Mouse (Mus musculus) right cerebral cortex, postnatal 10 days (tissue): Measurements from ENCODE around the gene Gtf2a2.

ENCODE experiments used
- DNase-seq, 2 experiments: peaks; one replicate each; pipeline ENCODE4 v3.0.0; 2021; ENCODE audit warnings: low spot score in 2 of 2

The Gtf2a2 gene

DNA sequence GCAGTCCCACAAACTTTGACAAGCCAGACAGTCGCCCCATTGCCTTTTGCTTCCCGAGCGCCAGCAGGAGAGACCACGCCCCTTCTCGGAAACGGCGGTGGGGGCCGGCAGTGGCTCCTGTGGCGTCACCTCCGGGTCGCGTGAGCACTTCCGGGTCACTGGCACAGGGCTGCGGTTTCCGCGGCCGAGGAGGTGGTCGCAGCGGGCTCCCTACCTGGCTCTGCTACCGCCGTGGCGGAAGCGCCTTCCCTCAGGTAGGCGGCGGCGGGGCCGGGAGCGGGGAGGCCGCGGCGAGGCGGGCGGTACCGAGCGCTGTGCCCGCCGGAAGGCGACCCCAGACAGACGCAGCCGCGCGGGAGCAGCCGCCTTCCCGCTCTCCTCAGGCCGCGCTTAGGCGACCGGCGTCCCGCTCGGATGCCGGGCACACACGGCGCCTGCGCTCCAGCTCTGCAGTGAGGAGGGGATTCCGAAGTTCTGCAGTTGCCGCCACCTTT is at the start of gene Gtf2a2:
TSS of gene Gtf2a2 (plus strand) at position 143 of the 494 bp plus-strand sequence.
- peak; percentile 95 to 97 for DNase-seq

DNA sequence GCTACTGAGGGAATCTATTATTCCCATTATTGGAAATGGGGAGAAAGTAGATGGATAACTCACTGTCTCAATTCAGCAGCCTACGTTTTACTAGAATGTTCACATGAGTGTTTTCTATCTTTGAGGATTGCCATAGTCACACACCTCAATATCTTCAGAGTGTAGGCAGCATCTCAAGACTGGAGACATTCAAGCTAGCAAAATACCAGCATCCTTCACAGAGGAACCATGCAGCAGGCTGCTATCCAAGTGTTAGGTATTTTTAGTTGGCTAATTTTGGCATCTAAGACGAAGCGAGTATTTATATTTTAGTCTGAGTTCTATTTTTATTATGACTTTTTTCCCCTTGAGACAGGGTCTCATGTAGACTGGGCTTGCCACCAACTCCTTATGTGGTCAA is 48.0 kb upstream of the Gtf2a2 start:
- DNase-seq = peak in 1 of 2 experiments; percentile 55

DNA sequence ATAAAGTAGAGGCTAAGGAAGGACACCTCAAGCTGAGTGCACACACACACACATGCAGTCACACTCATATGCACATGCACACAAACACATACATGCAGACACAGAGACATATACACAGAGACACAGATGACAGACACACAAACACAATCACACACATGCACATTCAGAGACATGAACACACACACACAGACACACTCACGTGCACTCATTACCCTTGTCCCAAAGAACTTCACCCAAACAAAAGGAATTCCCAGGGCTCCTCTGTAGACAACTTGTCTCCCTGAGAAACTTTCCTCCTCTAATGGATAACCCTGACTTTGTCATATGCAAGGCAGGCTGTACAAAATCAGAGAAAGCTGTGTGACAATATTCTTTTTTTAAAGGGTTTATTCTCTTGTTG is 26.8 kb upstream of the Gtf2a2 start:
- DNase-seq = no peak

DNA sequence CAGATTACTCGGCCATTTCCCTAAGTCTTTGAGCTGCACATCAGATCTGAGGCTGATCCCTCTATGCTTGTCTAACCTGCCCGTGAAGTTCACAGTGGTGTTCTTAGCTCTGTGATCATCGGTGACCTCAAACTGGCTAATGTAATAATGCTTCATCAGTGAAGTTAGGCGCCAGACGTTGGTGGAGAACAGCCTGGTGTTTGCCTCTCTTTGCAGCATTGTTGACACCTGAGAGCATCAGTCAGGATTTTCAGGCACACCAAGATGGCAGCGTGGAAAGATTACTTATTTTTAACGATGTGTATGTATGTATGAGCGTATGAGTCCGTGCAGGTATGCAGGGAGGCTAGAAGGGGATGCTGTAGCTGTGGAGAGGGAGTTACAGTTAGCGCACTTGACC is 26.3 kb upstream of the Gtf2a2 start:
- no peak for DNase-seq

DNA sequence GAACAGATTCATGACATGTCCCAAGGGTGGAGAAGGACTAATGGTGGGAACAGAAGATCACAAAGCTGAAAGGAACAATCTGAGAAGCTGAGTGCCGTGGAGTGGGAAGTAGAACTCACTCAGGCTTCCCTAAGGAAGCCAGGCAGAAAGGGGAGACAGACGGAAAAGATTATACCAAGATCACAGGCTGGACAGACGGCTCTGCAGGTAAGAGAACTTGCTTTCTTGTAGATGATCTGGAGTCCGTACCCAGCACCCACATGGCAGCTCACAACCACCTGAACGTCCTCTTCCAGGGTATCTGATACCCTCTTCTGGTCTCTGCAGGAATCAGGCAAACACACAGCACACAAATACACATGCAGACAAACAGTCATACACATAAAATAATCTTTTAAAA is 25.8 kb upstream of the Gtf2a2 start:
- no peak for DNase-seq

DNA sequence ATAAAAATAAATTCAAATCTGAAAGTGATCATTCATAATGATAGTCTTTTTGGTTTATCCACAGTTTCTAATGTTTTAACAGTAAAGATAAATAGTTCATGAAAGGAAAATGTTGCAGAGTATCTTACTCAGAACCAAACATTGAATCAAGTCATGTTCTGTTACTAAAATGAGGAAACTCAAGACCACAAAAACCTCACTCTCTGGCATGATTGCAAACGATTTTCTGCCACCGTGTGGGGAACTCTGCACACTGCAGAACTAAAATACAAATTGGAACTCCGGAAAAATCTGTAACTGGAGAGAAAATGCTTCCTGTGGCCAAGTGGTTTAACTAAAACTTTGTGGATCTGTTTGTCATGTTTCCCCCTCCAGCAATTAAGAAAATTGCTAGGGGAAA is 24.8 kb upstream of the Gtf2a2 start:
- DNase-seq = peak; percentile 79 to 83

DNA sequence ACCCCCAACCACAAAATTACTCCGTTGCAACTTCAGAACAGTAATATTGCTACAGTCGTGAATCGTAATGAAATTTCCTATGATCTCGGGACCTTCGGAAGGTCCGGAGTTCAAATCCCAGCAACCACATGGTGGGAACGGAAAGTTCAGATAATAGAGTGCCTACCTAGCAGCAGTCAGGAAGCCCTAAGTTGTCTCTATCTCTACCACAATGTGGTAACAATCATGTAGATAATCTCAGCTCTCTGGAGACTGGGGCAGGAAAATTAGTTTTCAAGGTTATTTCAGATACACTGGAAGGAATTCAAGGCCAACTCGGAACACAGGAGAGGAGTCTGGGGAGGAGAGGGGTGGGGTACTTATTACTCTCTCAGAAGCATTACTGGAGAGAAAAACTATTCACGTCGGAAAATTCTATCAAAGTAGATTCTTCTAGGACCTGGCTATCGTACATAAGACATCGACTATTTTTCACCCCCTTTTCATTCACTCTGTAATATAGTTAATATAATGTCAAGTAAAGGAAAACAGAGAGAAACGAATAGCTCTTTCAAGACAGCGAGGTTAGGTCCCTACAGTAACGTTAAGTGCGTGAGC is 23.5 kb upstream of the Gtf2a2 start:
- DNase-seq = no peak

DNA sequence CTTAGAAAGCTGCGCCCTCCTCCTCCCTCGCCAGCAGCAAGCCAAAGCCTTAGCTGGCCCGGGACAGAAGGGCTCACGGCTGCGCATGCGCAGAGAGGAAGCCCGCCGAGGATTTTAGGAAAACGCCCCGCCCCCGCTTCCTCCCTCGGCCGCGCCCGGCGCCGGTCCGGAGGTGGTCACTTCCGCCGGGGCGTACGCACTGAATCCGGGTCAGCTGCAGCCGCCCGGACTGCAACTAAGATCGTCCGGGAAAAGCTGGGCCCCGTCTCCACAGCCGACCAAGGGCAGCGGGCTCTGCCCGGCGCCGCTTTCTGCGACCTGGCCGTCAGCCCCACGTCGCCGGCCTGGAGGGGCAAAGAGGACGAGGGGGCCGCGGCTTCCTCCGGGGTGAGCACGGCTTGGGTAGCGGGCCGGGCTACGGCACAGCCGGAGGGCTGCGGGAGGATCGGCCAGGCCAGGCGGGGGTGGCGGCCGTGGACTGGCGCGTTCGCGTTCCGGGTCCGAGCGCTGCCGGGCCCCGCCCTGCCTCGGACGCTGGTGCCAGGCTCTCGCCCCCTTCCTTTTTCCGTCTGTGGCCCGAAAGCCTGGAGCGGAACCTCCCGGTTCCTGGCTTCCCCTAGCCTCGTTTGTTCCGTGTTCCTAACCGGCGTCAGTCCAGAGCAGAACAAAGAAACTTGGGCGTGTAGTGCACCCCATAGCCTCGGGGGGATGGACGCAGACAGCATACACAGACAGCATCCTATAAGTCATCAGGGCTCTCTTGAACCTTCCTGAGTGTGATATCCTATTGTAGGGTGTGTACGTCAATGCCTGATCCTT is 22.8 kb upstream of the Gtf2a2 start, which contains the start of gene Bnip2:
TSS of gene Bnip2 (plus strand) at position 164 of the 819 bp plus-strand sequence.
- DNase-seq = peak; percentile 93 to 95

DNA sequence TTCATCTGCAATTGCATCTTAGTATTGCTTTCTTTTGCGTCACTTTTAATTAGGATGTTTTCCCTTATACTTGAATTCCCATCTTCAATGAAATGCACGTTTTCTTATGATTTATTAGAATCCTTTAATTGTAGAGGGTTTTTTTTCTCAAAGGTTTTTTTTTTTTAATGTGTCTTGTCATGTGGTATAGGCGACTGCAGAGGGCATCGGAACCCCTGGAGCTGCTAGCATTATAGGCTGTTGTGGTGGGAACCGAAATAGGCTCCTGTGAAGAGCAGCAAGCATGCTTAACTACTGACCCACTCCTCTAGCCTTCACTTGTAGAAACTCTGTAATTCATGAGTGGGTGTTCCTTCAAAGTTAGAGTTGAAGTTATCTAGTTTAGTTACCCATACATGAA is 22.0 kb upstream of the Gtf2a2 start:
- DNase-seq = no peak

DNA sequence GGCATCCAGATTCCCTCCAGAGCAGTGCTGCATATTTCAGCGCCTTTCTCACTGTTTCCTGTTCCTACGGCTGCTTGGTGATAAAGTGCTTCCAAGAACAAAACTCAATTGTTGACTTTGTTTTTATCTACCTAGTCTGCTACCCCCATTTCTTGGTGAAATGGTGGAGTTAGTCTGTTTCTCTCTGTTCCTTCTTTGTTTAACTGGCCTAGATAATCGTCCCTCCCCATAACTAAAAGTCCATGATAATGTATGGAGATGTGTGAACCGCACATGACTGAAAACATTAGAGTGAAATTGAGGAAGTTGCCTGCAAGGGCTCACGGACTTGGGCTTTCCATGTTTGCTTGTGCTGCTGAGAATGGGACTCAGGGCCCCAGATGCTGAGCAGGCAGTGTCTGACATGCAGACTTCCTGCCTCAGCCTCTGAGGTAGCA is 19.5 kb upstream of the Gtf2a2 start:
- no peak for DNase-seq

DNA sequence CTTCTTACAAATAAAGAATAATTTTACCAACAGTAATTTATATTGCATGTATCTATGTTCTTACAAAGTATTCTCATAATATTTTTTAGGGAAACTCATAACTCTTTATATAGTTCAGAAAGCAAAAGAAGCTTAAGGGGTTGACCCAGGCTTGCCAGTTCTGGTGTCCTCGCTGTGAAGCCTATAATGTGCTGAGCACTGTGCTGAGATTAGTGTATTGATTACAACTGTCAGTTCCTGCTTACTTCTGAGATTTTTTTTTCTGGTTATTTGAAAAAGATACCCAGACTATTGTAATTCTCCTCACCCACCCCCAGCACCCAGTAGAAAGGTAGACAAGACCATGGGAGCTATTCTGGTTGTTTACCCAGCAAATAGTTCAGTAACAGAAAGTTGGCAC is 18.9 kb upstream of the Gtf2a2 start:
- DNase-seq = no peak

DNA sequence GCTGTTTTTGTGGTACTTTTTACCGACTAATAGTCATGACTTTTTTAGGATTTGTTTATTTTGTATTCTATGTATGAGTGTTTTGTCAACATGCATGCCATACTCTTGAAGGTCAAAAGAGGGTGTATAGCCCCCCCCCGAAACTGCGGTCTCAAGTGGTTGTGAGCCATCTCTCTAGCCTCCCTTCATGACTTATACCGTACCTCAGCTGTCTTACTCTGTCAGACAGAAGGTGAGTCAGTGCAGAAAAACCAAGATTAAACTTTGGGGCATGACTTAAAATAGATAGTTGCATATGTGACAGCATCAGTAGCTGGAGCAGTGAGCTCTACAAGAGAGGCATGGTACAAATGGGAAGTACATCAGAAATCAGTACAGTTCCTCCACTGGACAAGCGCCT is 17.8 kb upstream of the Gtf2a2 start:
- DNase-seq = no peak

DNA sequence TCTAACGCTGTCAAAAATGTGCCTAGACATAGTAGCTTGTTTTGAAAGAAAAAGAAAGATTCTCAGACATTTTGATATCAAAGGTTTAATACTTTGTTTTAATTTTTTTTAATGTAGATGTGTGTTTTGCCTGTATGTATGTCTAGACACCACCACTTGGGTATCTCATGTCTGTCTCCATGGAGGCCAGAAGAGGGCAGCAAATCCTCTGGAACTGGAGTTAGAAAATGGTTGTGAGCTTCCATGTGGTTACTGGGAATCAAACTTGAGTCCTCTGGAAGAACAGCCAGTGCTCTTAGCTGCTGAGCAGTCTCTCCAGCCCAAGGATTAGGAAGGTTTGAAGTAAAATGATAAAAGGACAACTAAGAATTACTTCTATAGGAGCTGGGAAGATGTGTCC is 13.0 kb upstream of the Gtf2a2 start:
- no peak for DNase-seq

DNA sequence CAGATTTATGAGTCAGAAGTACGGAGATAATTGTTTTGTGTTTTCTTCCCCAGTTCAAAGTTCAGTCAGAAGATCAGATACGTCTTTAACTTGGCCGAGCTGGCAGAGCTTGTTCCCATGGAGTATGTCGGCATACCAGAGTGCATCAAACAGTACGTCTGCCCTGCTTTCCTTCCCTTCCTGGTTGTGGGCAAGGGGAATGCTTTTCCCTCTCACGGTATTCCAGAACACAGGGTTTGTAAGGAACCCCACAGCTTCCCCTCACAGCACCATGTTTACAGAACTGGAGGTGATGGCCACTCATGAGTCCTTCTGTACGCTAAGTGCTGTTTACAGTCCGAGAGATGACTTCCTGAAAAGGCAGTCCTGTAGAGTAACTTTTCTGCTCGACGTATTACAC is 8.8 kb upstream of the Gtf2a2 start:
- DNase-seq = no peak

DNA sequence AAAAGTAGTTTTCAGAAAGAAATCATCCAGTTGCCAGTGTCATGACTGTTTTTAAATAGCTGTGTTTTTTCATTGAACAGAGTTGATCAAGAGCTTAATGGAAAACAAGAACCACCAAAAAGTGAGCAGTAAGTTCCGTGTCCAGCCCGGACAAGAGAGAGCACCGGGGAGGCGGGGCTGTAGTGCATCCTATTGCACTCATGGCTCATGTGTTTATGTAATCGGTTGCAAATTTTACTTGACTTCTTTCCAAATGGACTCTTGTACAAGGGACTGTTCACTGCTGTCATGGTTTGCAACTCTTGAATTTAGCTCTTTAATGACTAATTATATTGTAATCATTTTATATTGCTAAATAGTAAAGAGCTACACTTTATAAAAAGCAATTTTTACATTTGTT is 5.4 kb upstream of the Gtf2a2 start:
- no peak for DNase-seq

DNA sequence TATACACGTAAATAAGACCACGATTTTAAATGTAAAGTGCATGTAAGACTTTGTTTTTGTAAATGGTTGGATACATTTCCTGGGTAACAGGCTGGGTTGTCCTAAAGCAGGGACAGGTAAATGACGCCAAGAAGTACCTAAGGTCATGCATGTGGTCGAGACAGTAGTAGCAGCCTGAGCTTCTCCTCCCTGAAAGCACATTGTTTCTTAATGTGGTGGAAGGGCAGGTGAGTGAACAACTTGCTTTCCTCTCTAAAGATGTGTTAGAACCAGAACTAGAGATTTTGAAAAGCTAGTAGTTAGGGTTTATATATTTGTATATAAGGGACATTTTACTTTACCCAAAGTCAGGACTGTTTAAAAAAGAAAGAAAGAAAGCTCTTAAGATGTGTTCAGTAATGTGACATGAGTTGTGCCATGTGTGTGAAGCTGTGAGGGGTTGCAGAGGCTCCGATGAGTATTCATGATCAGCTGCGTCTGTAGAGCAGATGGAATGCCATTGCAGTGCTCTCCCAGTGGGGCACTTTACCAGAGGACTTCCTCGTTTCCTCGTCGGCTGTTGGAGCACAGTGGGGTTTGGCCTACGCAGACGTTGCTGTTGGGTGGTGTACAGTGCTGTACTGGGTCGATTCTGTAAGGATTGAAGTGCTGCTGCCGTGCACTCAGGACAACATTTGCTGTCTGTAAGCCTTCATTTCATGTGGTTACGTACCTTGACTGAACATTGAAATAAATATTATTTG is 4.7 kb upstream of the Gtf2a2 start:
- DNase-seq = peak in 1 of 2 experiments; percentile 38

DNA sequence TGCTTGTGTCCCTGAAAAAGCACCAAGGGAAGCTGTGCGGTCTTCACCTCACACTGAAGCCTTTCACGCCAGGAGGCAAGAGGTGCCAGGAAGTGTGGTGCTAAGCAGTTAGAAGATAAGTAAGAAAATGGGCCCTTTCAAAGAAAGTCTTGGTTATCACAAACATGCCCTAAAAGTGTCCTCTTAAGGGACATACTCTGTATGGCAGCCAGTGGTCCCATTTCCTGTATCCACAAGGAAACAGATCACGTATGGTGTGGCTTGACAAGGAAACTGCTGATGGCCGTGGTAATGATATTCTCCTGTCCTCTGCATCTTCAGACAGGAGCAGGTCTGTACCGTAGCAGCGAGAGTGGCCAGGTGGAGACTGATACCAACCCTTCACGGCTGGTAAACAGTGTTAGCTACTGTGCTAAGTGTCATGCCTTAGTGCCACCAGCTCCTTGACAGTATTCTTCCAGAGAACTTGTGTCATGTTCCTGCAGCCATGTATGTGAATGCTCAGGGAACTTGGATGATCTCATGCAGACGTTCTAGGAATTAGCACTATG is 2.5 kb upstream of the Gtf2a2 start:
- no peak for DNase-seq

DNA sequence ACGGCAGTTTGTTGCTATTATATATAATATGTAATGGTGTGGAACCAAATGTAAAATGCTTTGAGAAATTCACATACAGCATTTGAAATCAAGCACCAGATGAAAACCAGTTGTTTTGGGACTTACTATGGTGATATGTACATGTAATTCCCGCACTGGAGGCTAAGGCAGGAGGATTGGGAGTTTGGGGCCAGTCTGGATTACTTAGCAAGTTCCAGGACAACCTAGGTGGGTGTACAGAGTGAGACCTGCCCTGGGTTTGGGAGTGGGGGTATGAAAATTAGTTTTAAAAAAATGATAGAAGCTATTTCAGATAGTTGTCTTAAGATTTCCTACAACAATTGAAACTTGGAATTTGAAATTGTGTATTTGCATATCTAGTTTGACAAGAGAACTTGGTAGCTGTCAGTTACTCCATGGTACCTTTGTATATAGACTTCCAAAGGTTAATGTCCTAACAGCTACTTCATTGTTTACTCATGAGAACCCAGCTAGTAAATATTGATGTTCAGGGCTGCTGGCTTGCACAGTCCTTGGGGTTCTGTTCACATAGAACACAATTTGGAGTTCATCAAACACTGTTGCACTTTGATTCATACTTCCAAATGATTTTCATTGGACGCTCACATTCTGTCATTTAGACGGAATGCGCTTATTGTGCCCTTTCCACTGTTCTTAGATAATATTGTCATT is 1.4 kb upstream of the Gtf2a2 start:
- DNase-seq = no peak

DNA sequence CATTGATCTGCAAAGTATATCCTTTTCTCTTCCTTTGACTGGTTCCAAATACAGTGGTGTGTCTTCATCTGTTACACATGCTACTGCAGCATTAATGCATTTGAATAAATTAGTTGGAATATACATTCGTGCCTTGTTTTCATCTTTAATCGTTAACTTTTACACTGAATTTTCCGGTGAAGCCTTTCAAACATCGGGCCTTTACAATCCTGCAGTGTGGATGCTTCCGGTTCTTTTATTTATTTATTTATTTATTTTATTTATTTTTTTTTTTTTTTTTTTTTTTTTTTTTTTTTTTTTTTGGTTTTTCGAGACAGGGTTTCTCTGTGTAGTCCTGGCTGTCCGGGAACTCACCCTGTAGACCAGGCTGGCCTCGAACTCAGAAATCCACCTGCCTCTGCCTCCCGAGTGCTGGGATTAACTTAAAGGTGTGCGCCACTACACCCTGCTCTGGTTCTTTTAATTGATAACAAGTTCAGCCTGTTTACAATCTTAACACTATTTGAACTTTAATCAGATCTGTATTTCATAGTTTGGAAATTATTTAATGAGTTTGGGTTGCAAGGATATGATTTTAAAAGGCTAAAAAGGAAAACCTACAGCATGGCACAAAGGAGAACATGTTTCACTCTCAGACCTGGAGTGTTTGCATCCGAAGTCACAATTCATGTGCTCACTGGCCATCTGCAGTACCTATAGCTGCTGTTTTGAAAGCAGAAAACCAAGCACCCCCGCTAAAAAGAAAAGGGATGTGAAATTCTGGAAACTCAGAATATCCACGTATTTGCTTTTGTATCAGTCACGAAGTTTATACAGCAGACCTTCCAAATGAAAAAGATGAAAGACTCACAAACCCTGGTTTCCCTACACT is 578 bp upstream of the Gtf2a2 start:
- no peak for DNase-seq

DNA sequence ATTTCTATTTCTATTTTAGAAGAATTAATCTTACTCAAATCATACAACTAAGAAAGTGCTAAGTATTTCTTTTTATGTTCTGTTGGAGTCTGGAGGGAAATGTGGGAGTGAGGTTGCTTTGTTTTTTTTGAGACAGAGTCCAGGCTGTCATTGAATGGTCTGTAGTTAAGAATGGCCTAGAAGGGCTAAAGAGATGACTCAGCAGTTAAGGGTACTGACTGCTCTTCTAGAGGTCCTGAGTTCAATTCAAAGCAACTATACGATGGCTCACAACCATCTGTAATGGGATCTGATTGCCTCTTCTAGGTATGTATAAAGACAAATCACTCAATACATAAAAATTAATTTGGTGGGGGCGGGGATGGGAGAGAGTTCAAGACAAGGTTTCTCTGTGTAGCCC is 3.3 kb downstream of the Gtf2a2 start:
- no peak for DNase-seq

DNA sequence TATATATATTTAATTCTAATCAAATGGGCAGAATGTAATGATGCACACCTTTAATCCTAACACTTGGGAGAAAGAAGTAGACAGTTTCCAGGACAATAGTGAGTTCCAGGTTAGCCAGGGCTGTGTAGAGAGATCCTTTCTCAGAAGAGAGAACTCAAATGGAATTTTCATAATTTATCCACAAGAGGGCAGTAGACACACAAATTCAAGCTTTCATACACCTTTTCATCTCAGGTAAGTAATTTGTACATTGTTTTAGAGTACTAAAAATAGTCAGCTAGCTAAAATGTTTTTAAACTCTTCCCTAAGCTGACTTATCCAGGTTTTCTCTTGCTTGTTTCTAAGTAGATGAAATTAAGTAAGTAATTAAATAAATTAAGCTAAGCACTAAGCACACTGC is 6.5 kb downstream of the Gtf2a2 start:
- no peak for DNase-seq
